Mouse (Mus musculus) neural tube, embryonic 12.5 days (tissue): Measurements from ENCODE around the gene Tmem239. TPM values are rescaled to one million over a fixed set of nuclear protein-coding genes. Genes with fewer than 3 reads are reported as not detected.

Experiments
- ATAC-seq: fragments of 200-750 bp; cut with Nextera tagmentation; 2 replicates; pipeline ENCODE4 v1.8.0; 2017; ENCODE audit warnings: low read depth, mild to moderate bottlenecking, moderate TSS enrichment, moderate library complexity; ENCODE audit not compliant: low FRiP score
- H3K27ac ChIP-seq: fragments of 300-500 bp; sonication (generic); 2 replicates; pipeline ENCODE4 v1.5.1; 2016
- H3K27me3 ChIP-seq: fragments of 300-500 bp; sonication (generic); replicated peaks from 2 replicates; pipeline ENCODE4 v1.6.1; 2016; ENCODE audit warnings: mild to moderate bottlenecking
- H3K36me3 ChIP-seq: fragments of 300-500 bp; sonication (generic); 2 replicates; pipeline ENCODE4 v1.6.1; 2016; ENCODE audit warnings: mild to moderate bottlenecking
- H3K4me1 ChIP-seq: fragments of 300-500 bp; sonication (generic); 2 replicates; pipeline ENCODE4 v1.6.1; 2016
- H3K4me2 ChIP-seq: fragments of 300-500 bp; sonication (generic); replicated peaks from 2 replicates; pipeline ENCODE4 v1.6.1; 2016; ENCODE audit warnings: mild to moderate bottlenecking
- H3K4me3 ChIP-seq: fragments of 300-500 bp; sonication (generic); 2 replicates; pipeline ENCODE4 v1.5.1; 2016
- H3K9ac ChIP-seq: fragments of 300-500 bp; sonication (generic); 2 replicates; pipeline ENCODE4 v1.6.1; 2016; ENCODE audit warnings: mild to moderate bottlenecking
- H3K9me3 ChIP-seq: fragments of 300-500 bp; sonication (generic); 2 replicates; pipeline ENCODE4 v1.6.1; 2016; ENCODE audit warnings: mild to moderate bottlenecking
- WGBS: fragments of 180-500 bp; shearing (Covaris S2); methylation state at CpG from one replicate; pipeline ENCODE4 v1.1.7; 2016; 5-methylcytosine and 5-hydroxymethylcytosine counted together
- polyA plus RNA-seq: library from polyadenylated mRNA; unstranded; fragments of >200 nt; fragmentation: Nextera tagmentation; extraction: Ambion mirVana; gene quantifications from 2 replicates; pipeline ENCODE4 v1.2.1, GENCODE M21; 2016

Gene Tmem239
- polyA plus RNA-seq, 1 experiment from 2014 or later, result not detected

GRCm38 (mm10) chr2:130390993-130391625, 15.2 kb upstream of the Tmem239 start:
- Histone ChIP-seq H3K9ac (no peak overlapping the region), H3K27ac (no peak overlapping the region), H3K36me3 (peaks cover 4% of the 10 kb centered on the region; the same call in 1 of the 2 replicates), H3K4me2 (no peak overlapping the region), H3K4me3 (no peak overlapping the region), H3K27me3 (no peaks in the 10 kb centered on the region), H3K9me3 (no peaks in the 10 kb centered on the region), H3K4me1 (no peaks in the 10 kb centered on the region)
- no peak for ATAC-seq
- WGBS, result 85% methylated on average over 11 of the region's 11 CpGs

GRCm38 (mm10) chr2:130392836-130393235, 13.4 kb upstream of the Tmem239 start:
- H3K9me3 ChIP-seq, result no peaks in the 10 kb centered on the region
- no peak overlapping the region for H3K4me3 ChIP-seq
- peaks cover 4% of the 10 kb centered on the region; the same call in 1 of the 2 replicates for H3K36me3 ChIP-seq
- 0 out of 2 replicates have a peak, but pooled peaks cover under 1% of the 10 kb centered on the region for H3K27me3 ChIP-seq
- ATAC-seq, result no peak
- H3K27ac ChIP-seq, result no peak overlapping the region
- no peak overlapping the region for H3K4me2 ChIP-seq
- WGBS, result 91% methylated on average over 3 of the region's 3 CpGs
- H3K9ac ChIP-seq, result no peak overlapping the region
- peaks cover 13% of the 10 kb centered on the region for H3K4me1 ChIP-seq

GRCm38 (mm10) chr2:130395696-130396095, 10.6 kb upstream of the Tmem239 start:
- Histone ChIP-seq H3K4me3 (no peak overlapping the region), H3K27ac (no peak overlapping the region), H3K36me3 (peaks cover 2% of the 10 kb centered on the region; the same call in 1 of the 2 replicates), H3K4me1 (peaks cover 15% of the 10 kb centered on the region), H3K27me3 (peaks cover 7% of the 10 kb centered on the region; the same call in 1 of the 2 replicates), H3K9ac (no peak overlapping the region), H3K9me3 (no peaks in the 10 kb centered on the region), H3K4me2 (no peak overlapping the region)
- 93% methylated on average over 11 of the region's 11 CpGs for WGBS
- ATAC-seq, result no peak

- peak; percentile 88 for ATAC-seq
- 2% methylated on average over 51 of the region's 53 CpGs for WGBS
- Histone ChIP-seq H3K9ac (peak within 1 kb of the TSS; percentile 69), H3K36me3 (no peaks in the 10 kb centered on the region), H3K4me3 (peak within 1 kb of the TSS; percentile 58), H3K9me3 (no peaks in the 10 kb centered on the region), H3K4me1 (peaks cover 15% of the 10 kb centered on the region), H3K4me2 (peak within 1 kb of the TSS; percentile 96), H3K27ac (0 out of 2 replicates have a peak within 1 kb of the TSS, but pooled peaks have one; percentile 17), H3K27me3 (peaks cover 7% of the 10 kb centered on the region; the same call in 1 of the 2 replicates)
These were observed 8.9 kb upstream of the Tmem239 start, which contains the start of gene Cpxm1 for GRCm38 (mm10) chr2:130397186-130397985. Gene Cpxm1, minus strand, starts transcription at chr2:130397574.

- ATAC-seq, result no peak
These were observed 8.2 kb upstream of the Tmem239 start for GRCm38 (mm10) chr2:130398091-130398490.

GRCm38 (mm10) chr2:130400046-130400445, 6.2 kb upstream of the Tmem239 start:
- H3K9me3 ChIP-seq, result no peaks in the 10 kb centered on the region
- H3K4me1 ChIP-seq, result peaks cover 15% of the 10 kb centered on the region
- no peaks in the 10 kb centered on the region for H3K36me3 ChIP-seq
- H3K9ac ChIP-seq, result no peak overlapping the region
- no peak overlapping the region for H3K27ac ChIP-seq
- H3K27me3 ChIP-seq, result peaks cover 7% of the 10 kb centered on the region; the same call in 1 of the 2 replicates
- no peak overlapping the region for H3K4me3 ChIP-seq
- no peak for ATAC-seq
- H3K4me2 ChIP-seq, result no peak overlapping the region
- whole genome bisulfite sequencing, result 95% methylated on average over 1 of the region's 1 CpGs

More at GRCm38 (mm10) chr2:130398091-130398490, 8.2 kb upstream of the Tmem239 start:
- Histone ChIP-seq H3K9me3 (no peaks in the 10 kb centered on the region), H3K4me1 (peaks cover 15% of the 10 kb centered on the region), H3K27me3 (peaks cover 7% of the 10 kb centered on the region; the same call in 1 of the 2 replicates), H3K4me3 (peak overlapping the region; percentile 58), H3K36me3 (no peaks in the 10 kb centered on the region), H3K9ac (no peak overlapping the region), H3K4me2 (peak overlapping the region; percentile 96), H3K27ac (no peak overlapping the region)
- WGBS, result 16% methylated on average over 14 of the region's 14 CpGs

GRCm38 (mm10) chr2:130401891-130402290, 4.4 kb upstream of the Tmem239 start:
- ATAC-seq, result no peak

GRCm38 (mm10) chr2:130404939-130405338, 1.3 kb upstream of the Tmem239 start, which contains the start of the genes Gm28372 and 1700020A23Rik:
Gene Gm28372, plus strand, starts transcription at chr2:130405239.
Gene 1700020A23Rik, plus strand, starts transcription at chr2:130405259.
- Histone ChIP-seq H3K36me3 (no peaks in the 10 kb centered on the region), H3K4me1 (no peaks in the 10 kb centered on the region), H3K27me3 (no peaks in the 10 kb centered on the region), H3K9ac (no peak within 1 kb of the TSS), H3K27ac (no peak within 1 kb of the TSS), H3K9me3 (no peaks in the 10 kb centered on the region), H3K4me3 (no peak within 1 kb of the TSS), H3K4me2 (no peak within 1 kb of the TSS)
- 93% methylated on average over 1 of the region's 1 CpGs for whole genome bisulfite sequencing
- ATAC-seq, result no peak

More at GRCm38 (mm10) chr2:130401891-130402290, 4.4 kb upstream of the Tmem239 start:
- H3K27me3 ChIP-seq, result peaks cover 7% of the 10 kb centered on the region; the same call in 1 of the 2 replicates
- 86% methylated on average over 4 of the region's 4 CpGs for WGBS
- no peaks in the 10 kb centered on the region for H3K9me3 ChIP-seq
- no peak overlapping the region for H3K9ac ChIP-seq
- H3K4me3 ChIP-seq, result no peak overlapping the region
- no peak overlapping the region for H3K4me2 ChIP-seq
- peaks cover 10% of the 10 kb centered on the region; the same call in 1 of the 2 replicates for H3K4me1 ChIP-seq
- H3K36me3 ChIP-seq, result no peaks in the 10 kb centered on the region
- no peak overlapping the region for H3K27ac ChIP-seq

- Histone ChIP-seq H3K4me2 (no peak overlapping the region), H3K4me3 (no peak overlapping the region), H3K27me3 (no peaks in the 10 kb centered on the region), H3K9ac (0 out of 2 replicates have a peak overlapping the region, but pooled peaks have one; percentile 10), H3K27ac (no peak overlapping the region), H3K9me3 (no peaks in the 10 kb centered on the region), H3K36me3 (no peaks in the 10 kb centered on the region), H3K4me1 (peaks cover 6% of the 10 kb centered on the region; the same call in 1 of the 2 replicates)
- no peak for ATAC-seq
- WGBS, result 28% methylated on average over 6 of the region's 6 CpGs
These were observed 1.9 kb downstream of the Tmem239 start for GRCm38 (mm10) chr2:130408194-130408593.

GRCm38 (mm10) chr2:130411558-130412495, 5.5 kb downstream of the Tmem239 start:
- no peak overlapping the region for H3K27ac ChIP-seq
- H3K4me2 ChIP-seq, result no peak overlapping the region
- peaks cover 6% of the 10 kb centered on the region; the same call in 1 of the 2 replicates for H3K4me1 ChIP-seq
- H3K4me3 ChIP-seq, result no peak overlapping the region
- H3K9ac ChIP-seq, result no peak overlapping the region
- no peaks in the 10 kb centered on the region for H3K36me3 ChIP-seq
- ATAC-seq, result peak; percentile 87
- H3K27me3 ChIP-seq, result no peaks in the 10 kb centered on the region
- H3K9me3 ChIP-seq, result no peaks in the 10 kb centered on the region
- WGBS, result 39% methylated on average over 16 of the region's 16 CpGs

GRCm38 (mm10) chr2:130412775-130413174, 6.5 kb downstream of the Tmem239 start:
- Histone ChIP-seq H3K27ac (no peak overlapping the region), H3K27me3 (no peaks in the 10 kb centered on the region), H3K4me3 (no peak overlapping the region), H3K9me3 (no peaks in the 10 kb centered on the region), H3K36me3 (no peaks in the 10 kb centered on the region), H3K4me1 (peaks cover 6% of the 10 kb centered on the region; the same call in 1 of the 2 replicates), H3K9ac (no peak overlapping the region), H3K4me2 (no peak overlapping the region)
- ATAC-seq, result no peak
- WGBS, result 84% methylated on average over 3 of the region's 3 CpGs
